Mouse (Mus musculus) kidney, adult 2 months (tissue): ENCODE measurements around the gene Rbm48.

ENCODE experiments used
- CTCF ChIP-seq: fragments of 200-500 bp; conservative IDR thresholded peaks from 2 replicates; pipeline ENCODE4 v1.5.1; 2011; ENCODE audit warnings: low read depth, mild to moderate bottlenecking, control low read depth, low read length, moderate library complexity, mixed read lengths; ENCODE audit not compliant: insufficient read depth, insufficient read length
- POLR2A ChIP-seq: fragments of 200-500 bp; IDR thresholded peaks from one replicate; pipeline ENCODE4 v1.6.1; 2011; ENCODE audit warnings: low read depth, low read length, control low read depth

DNA sequence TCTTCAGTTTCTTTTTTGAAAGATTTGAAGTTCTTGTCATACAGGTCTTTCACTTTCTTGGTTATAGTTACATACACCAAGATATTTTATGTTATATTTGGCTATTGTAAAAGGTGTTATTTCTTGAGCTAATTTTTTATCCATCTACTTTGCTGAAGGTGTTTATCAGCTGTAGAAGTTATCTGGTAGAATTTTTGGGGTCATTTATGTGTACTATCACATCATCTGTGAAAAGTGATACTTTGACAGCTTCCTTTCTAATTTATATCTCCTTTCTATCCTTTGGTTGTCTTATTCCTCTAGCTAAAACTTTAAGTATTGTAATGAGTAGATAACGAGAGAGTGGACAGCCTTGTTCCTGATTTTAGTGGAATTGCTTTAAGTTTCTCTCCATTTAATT lies 44.9 kb downstream of the Rbm48 start:
- TF ChIP-seq CTCF (no peak), POLR2A (no peak)
